Mouse (Mus musculus): ENCODE data around the gene Nhsl1.

Gene Nhsl1

GRCm38 (mm10) chr10:18394270-18394669, 75.5 kb downstream of the Nhsl1 start:
- DNase-seq (ENCODE audit: low read depth, low spot score), result no peak

DNA sequence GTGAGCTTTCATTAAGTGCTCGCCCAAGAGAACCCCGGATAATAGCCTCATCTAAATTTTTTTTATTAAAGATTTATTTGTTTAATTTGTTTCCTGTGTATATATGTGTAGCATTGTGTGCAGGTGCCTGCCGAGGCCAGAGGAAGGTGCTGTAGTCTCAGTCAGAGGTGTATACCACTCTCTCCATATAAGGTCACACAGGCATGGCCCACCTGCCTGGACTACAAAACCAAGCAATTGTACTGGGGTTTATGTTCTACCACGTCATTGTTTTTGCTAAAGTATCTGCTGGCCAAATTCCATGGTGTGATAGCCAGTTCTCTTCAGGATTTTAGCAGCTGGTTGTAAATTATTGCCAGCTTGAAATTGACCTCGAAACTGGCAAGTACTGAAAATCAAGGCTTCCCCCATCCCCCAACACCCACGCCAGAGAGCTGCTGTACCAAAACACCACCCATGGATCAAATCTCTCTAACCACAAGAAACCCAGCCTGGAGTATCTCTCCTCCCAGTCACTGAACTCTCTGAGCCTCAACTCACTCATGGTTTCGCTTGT, 81.4 kb downstream of the Nhsl1 start:
- DNase-seq (ENCODE audit: low read depth, low spot score), result no peak

- no peak for DNase-seq (ENCODE audit: low read depth, low spot score)
Measured at GRCm38 (mm10) chr10:18400998-18401397, 82.2 kb downstream of the Nhsl1 start.

DNA sequence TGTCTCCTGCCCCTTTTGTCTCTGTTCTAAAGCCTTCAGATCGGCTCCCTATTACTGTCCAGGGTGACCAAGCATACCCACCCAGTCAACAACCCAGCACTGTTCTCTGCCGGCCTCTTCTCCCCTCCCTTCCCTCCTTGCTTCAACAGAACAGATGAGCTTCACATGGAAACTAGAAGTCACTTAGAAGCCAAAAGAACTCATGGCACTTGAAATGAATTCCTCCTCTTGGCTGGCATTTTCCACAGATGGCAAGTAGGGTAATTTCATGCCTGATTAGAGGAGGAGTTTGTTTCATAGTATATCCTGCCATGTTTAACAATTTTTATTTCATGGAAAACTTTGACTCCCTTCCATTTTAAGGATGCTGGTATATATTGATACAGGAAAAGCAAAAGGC, 85.2 kb downstream of the Nhsl1 start:
- DNase-seq (ENCODE audit: low read depth, low spot score), result no peak

GRCm38 (mm10) chr10:18404679-18405078, 85.9 kb downstream of the Nhsl1 start:
- no peak for DNase-seq (ENCODE audit: low read depth, low spot score)

DNA sequence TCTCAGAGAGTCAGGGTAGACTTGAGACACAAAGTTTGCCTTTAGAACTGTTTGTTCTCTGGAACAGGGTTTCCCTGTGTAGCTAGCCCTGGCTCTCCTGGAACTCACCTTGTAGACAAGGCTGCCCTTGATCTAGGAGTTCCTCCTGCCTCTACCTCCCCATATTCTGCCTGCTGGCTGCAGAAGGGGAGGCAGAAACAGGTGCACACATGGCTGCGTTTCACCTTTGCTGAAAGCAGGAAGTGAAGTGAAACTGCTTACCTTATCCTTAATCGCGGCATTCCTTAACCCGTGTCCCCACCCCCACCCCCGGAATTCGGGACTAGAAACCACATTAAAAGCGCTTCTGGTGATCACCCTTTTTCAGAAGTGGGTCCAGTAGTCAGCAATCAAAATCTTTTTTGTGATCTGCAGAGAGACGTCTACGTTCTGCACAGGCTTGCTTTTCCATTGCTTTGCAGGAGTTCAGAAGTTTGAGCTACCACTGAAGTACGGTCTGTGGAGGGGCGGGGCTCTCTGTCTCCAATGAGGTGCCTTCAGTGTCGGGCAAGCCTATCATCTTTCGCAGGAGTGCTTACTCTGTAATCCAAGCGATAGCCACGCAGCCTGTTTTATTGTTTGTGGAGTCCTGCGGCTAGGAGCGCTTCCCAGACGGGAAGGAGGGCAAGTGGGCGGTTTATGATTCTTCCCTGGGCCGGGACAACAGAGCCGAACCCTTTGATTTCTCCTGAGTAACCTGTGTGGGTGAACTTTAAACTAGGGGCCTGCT, 88.5 kb downstream of the Nhsl1 start:
- DNase-seq (ENCODE audit: low read depth, low spot score), result peak; percentile 68

- no peak for DNase-seq (ENCODE audit: low read depth, low spot score)
Measured at GRCm38 (mm10) chr10:18408128-18408527, 89.3 kb downstream of the Nhsl1 start.

- DNase-seq (ENCODE audit: low read depth, low spot score), result no peak
Measured at GRCm38 (mm10) chr10:18408635-18409034, 89.8 kb downstream of the Nhsl1 start.

DNA sequence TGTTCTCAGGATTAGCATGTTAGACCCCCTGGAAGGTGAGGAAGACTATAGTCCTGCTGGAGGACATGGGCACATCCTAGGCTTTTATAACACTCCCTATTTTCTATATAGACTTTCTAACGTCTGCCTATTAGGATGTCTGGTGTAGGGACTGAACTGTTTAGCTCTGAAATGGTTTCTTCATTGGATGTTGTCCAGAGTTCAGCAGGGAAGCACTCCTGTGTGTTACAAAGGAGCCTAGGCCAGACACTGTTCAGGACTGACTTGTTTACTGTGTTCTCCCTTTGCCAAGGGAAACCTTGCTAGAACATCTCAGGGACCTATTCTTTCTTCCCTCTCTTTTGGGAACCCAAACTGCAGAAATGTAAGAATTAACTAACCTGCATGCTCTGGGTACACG, 90.3 kb downstream of the Nhsl1 start:
- DNase-seq (ENCODE audit: low read depth, low spot score), result no peak

DNA sequence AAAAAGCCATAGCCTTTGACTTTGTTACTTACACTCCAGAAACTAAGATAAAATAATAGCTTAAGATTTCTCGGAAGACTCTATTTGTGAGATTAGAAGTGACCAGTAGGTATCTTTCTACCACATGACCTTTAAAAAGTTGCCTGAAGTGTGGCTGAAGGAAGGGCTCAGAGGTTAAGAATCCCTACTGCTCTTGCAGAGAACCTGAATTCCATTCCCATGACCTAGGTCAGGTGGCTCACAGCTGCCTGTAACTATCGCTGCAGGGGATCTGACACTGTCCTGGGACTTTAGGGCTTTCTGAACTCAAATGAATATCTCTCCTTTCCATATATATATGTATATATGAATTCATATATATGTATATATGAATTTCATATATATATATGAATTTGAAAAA, 92.5 kb downstream of the Nhsl1 start:
- DNase-seq (ENCODE audit: low read depth, low spot score), result no peak

DNA sequence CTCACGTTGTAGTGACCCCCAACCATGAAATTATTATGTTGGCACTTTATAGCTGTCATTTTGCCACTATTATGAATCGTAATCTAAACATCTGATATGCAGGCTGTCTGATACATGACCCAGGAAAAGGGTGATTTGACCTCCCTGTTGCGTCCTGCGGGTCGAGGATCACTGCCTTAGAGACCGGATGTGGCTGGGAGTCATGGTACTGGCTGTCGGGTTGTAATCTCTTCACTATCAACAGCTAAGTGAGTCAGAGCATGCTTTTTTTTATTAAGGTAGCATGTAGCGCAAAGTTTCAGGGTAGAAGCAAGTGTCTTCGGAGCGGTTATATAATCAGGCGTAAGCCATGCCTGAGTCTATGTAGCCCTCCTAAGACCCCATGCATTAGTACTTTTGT, 97.2 kb downstream of the Nhsl1 start:
- no peak for DNase-seq (ENCODE audit: low read depth, low spot score)

DNA sequence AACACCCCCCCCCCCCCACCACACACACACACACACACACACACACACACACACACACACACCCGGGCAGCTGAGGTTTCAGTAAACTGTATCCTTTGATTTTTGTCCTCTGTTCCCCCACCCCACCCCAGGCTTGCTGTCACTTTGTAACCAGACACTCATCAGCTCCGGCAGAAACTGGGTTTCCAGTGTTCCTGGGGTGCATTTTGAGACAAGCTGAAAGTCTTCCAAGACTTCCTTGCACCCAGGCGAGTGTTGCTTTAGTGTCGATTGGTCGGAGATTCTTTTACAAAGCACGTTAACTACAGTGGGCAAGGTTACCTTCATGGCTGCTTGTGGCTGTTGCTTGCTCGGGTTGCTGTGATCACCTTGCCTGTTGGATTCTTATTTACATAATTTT, 99.4 kb downstream of the Nhsl1 start:
- DNase-seq (ENCODE audit: low read depth, low spot score), result no peak

DNA sequence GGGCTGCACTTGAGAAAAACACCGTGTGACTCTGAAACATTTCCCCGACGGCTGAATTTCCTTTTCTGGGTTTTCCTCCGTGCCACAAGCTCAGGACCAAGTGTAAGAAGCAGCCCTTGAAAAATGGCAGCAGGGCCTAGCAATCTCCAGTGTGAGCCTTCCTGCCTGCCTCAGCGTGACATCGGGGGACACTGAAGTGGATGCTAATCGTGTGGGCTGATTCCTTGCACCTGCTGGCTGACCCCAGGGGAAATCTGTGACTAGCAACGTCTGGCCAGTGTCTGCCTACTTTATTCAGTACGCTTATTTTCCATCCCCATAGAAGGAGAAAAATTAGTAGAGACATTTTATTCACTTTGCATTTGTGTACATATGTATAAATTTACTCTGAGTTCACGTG, 100.7 kb downstream of the Nhsl1 start:
- no peak for DNase-seq (ENCODE audit: low read depth, low spot score)

GRCm38 (mm10) chr10:18420259-18421000, 101.6 kb downstream of the Nhsl1 start:
- no peak for DNase-seq (ENCODE audit: low read depth, low spot score)

DNA sequence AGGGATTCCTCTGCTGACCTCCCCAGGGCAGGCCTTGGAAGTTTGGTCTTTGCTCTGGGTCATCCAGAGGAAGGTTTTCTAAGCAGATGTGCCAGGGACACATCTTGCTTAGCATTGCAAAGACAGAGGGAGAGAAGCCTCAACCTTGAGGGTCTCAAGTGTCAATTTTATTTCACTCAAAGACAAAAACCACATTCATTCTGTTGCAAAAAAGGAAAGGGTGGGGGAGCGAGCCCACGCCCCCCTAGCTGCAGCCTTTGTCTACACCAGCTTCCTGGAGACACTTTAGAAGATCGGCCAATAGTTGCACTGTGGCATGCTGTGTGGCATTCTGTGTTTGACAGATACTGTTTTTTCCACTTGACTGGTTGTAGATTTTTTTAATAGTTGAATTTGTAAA, 104.2 kb downstream of the Nhsl1 start:
- DNase-seq (ENCODE audit: low read depth, low spot score), result no peak

- DNase-seq (ENCODE audit: low read depth, low spot score), result no peak
Measured at GRCm38 (mm10) chr10:18423557-18423956, 104.8 kb downstream of the Nhsl1 start.

DNA sequence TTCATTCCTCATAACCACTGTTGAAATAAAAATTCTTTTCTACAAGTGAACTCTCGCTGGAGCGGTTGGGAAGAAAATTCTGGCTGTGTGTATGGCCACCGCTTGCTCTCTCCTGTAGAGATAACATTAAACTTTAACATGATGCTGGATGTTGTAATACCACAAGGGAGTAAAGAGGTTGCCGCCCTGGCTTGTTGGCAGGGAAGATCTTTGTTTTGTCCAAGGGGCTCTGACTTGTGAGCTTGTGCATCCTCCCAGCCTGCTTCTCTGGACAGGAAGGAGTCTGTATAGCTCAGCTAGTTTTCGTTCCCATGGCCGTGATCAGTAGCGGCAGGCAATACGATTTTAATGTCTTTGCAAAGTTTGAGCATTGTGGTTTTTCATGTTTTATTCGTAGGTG, 109.1 kb downstream of the Nhsl1 start:
- peak; percentile 45 for DNase-seq (ENCODE audit: low read depth, low spot score)

DNA sequence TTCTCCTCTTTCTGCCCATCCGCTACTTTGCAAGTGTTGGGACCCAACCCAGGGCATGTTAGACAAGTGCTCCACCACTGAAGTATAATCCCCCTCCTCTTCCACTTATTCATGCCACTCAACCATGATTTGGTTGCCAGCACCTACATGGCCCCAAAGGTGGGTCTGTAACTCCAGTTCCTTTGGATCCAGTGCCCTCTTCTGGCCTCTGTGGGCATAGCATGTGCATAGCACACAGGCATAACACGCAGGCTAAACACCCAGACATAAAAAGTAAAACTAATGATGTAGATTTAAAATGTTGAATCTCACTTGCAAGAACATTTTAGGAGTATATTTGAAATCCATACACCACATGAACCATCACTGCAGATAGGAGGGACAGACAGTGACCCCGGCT, 110.7 kb downstream of the Nhsl1 start:
- no peak for DNase-seq (ENCODE audit: low read depth, low spot score)

GRCm38 (mm10) chr10:18430141-18430540, 111.4 kb downstream of the Nhsl1 start:
- no peak for DNase-seq (ENCODE audit: low read depth, low spot score)

DNA sequence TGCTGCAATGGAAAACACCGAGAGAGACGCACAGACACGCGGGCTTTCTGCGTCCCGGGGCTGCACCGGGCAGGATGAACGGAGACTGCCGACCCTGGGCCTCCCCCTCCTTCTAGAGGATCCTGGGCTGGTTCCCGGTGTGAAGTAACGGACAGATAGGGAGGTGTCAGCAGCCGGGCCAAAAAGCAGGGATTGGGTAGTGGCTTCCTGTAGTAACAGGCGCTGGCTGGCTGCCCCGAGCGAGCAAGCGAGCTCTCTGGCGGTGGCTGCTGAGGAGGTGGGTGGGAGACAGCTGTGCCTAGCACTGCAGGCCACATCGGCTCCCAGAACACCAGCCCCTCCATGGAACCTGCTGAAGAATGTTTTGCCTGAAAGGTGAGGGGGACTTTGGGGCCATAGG, 112.2 kb downstream of the Nhsl1 start:
- peak; percentile 79 for DNase-seq (ENCODE audit: low read depth, low spot score)

DNA sequence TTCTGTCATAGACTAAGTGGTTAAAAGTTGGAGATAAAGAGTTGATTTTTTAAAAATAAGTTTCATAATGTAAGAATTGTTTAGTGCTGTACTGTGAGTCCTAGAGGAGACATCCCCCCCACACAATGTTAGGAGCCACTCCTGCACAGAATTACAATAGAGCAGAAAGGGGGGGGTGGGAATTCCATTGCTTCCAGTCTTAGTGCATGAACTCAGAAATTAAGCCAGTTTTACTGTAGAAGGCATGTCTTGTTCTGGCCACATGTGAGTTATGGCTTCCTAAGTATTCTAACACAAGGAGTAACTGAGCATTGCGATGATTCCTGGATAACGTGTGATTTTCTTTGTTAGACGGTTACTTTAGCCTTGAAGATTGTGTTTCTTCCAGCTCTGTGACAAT, 112.8 kb downstream of the Nhsl1 start:
- DNase-seq (ENCODE audit: low read depth, low spot score), result no peak

GRCm38 (mm10) chr10:18435454-18435853, 116.7 kb downstream of the Nhsl1 start:
- DNase-seq (ENCODE audit: low read depth, low spot score), result no peak

DNA sequence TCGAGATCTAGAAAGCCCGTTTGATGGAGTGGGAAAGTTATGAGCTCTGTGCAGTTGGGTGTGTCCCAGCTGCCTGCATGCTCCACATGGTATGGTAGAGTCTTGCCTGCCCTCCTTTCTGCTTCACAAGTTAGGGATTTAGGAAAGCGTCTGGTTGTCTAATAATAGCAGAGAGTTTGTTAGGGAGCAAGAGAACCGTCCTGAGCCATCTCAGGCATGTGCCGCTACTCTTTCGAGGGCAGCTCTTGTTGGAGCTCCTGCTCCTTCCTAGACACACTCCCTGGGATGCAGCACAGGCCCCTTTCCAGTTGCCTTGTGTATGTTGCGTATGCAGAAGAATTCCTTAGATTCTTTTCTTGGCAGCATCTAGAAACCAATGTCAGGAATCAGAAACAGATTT, 117.2 kb downstream of the Nhsl1 start:
- DNase-seq (ENCODE audit: low read depth, low spot score), result no peak
